Mouse (Mus musculus) CH12.LX (cell line): Measurements from ENCODE around the gene 1190005I06Rik. TPM values are rescaled to one million over a fixed set of nuclear protein-coding genes. Genes with fewer than 3 reads are reported as not detected.

Experiments
- DNase-seq: peaks from one replicate; pipeline ENCODE4 v3.0.0-alpha.2; 2013; ENCODE audit errors: extremely low read depth
- H3K27ac ChIP-seq: 2 replicates; pipeline ENCODE4 v1.5.1; 2012; ENCODE audit warnings: low read depth, mild to moderate bottlenecking, control low read depth, moderate library complexity; ENCODE audit not compliant: insufficient read depth
- H3K27me3 ChIP-seq: replicated peaks from 2 replicates; pipeline ENCODE3; 2012; ENCODE audit warnings: inconsistent platforms
- H3K36me3 ChIP-seq, 2 experiments: replicated peaks in 1 of 2; 2 replicates each; pipeline versions ENCODE3 to v1.6.1; 2012; ENCODE audit warnings: inconsistent platforms in 1 of 2, low read length in 1 of 2, mild to moderate bottlenecking in 1 of 2, mixed read lengths in 1 of 2, moderate library complexity in 1 of 2; ENCODE audit not compliant: control insufficient read depth in 1 of 2, insufficient read depth in 1 of 2
- H3K4me1 ChIP-seq, 2 experiments: 2 replicates each; pipeline ENCODE4 v1.6.1; 2012; ENCODE audit warnings: inconsistent platforms in 1 of 2, moderate library complexity in 1 of 2; ENCODE audit not compliant: insufficient read depth in 2 of 2, control insufficient read depth in 1 of 2
- H3K4me2 ChIP-seq: 2 replicates; pipeline ENCODE4 v1.6.1; 2012; ENCODE audit warnings: low read depth, mild to moderate bottlenecking, control low read depth; ENCODE audit not compliant: poor library complexity, insufficient read depth, severe bottlenecking
- H3K4me3 ChIP-seq, 3 experiments: fragments of 150-350 bp in 1 of 3; sonication (generic) in 1 of 3; replicated peaks in 1 of 3; 2 replicates each; pipeline versions ENCODE3 to v1.5.1; 2011 to 2012; ENCODE audit warnings: low read depth in 2 of 3, low read length in 2 of 3, mild to moderate bottlenecking in 2 of 3, moderate library complexity in 2 of 3, control low read depth in 1 of 3, improper control_type of control experiment in 1 of 3, inconsistent platforms in 1 of 3, mixed read lengths in 1 of 3; ENCODE audit not compliant: poor library complexity in 1 of 3
- H3K79me2 ChIP-seq: replicated peaks from 2 replicates; pipeline ENCODE4 v1.6.1; 2012; ENCODE audit warnings: mild to moderate bottlenecking, moderate library complexity; ENCODE audit not compliant: control insufficient read depth, poor library complexity, insufficient read depth, severe bottlenecking; ENCODE audit errors: extremely low read depth
- H3K9ac ChIP-seq: 2 replicates; pipeline ENCODE4 v1.6.1; 2012; ENCODE audit warnings: low read depth, mild to moderate bottlenecking, control low read depth, moderate library complexity; ENCODE audit not compliant: insufficient read depth
- H3K9me3 ChIP-seq: replicated peaks from 2 replicates; pipeline ENCODE3; 2012; ENCODE audit warnings: low read length, inconsistent platforms, mixed read lengths
- CHD1 ChIP-seq: IDR thresholded peaks from 2 replicates; pipeline ENCODE4 v1.6.1; 2012; ENCODE audit warnings: low read depth, low read length, improper control_type of control experiment, inconsistent platforms
- CHD2 ChIP-seq: IDR thresholded peaks from 2 replicates; pipeline ENCODE4 v1.6.1; 2011; ENCODE audit warnings: low read length, improper control_type of control experiment
- E2F4 ChIP-seq: IDR thresholded peaks from 2 replicates; pipeline ENCODE4 v1.6.1; 2011; ENCODE audit warnings: low read depth, low read length, improper control_type of control experiment; ENCODE audit not compliant: insufficient replicate concordance
- ELF1 ChIP-seq: IDR thresholded peaks from 2 replicates; pipeline ENCODE4 v1.6.1; 2014; ENCODE audit warnings: low read depth, mild to moderate bottlenecking, inconsistent platforms, low read length, improper control_type of control experiment
- ETS1 ChIP-seq: conservative IDR thresholded peaks from 2 replicates; pipeline ENCODE4 v1.6.1; 2012; ENCODE audit warnings: low read depth, mild to moderate bottlenecking, inconsistent platforms, low read length, improper control_type of control experiment, moderate library complexity
- HCFC1 ChIP-seq: IDR thresholded peaks from 2 replicates; pipeline ENCODE4 v1.6.1; 2012; ENCODE audit warnings: low read depth, mild to moderate bottlenecking, inconsistent platforms, low read length, improper control_type of control experiment
- JUN ChIP-seq: IDR thresholded peaks from 2 replicates; pipeline ENCODE4 v1.6.1; 2011; ENCODE audit warnings: low read depth, mild to moderate bottlenecking, low read length, improper control_type of control experiment, moderate library complexity; ENCODE audit not compliant: insufficient read depth
- JUND ChIP-seq: conservative IDR thresholded peaks from 2 replicates; pipeline ENCODE4 v1.6.1; 2011; ENCODE audit warnings: low read depth, low read length, improper control_type of control experiment
- MAX ChIP-seq: IDR thresholded peaks from 2 replicates; pipeline ENCODE4 v1.6.1; 2011; ENCODE audit warnings: low read length, improper control_type of control experiment
- MAZ ChIP-seq: IDR thresholded peaks from 2 replicates; pipeline ENCODE4 v1.6.1; 2012; ENCODE audit warnings: low read depth, mild to moderate bottlenecking, inconsistent platforms, low read length, improper control_type of control experiment, moderate library complexity
- MEF2A ChIP-seq: IDR thresholded peaks from 2 replicates; pipeline ENCODE4 v1.6.1; 2014; ENCODE audit warnings: low read depth, mild to moderate bottlenecking, inconsistent platforms, low read length, improper control_type of control experiment, borderline replicate concordance
- MXI1 ChIP-seq: IDR thresholded peaks from 2 replicates; pipeline ENCODE4 v1.6.1; 2011; ENCODE audit warnings: mild to moderate bottlenecking, low read depth, low read length, improper control_type of control experiment
- NELFE ChIP-seq: IDR thresholded peaks from 2 replicates; pipeline ENCODE4 v1.6.1; 2011; ENCODE audit warnings: low read depth, low read length, improper control_type of control experiment
- NRF1 ChIP-seq: IDR thresholded peaks from 2 replicates; pipeline ENCODE4 v1.6.1; 2014; ENCODE audit warnings: low read depth, mild to moderate bottlenecking, inconsistent platforms, low read length, improper control_type of control experiment, moderate library complexity
- PAX5 ChIP-seq: IDR thresholded peaks from 2 replicates; pipeline ENCODE4 v1.6.1; 2012; ENCODE audit warnings: low read length, inconsistent platforms, mixed read lengths
- POLR2A ChIP-seq: IDR thresholded peaks from 2 replicates; pipeline ENCODE4 v1.6.1; 2011; ENCODE audit warnings: low read depth, mild to moderate bottlenecking, improper control_type of control experiment, low read length
- POLR2AphosphoS2 ChIP-seq: IDR thresholded peaks from 2 replicates; pipeline ENCODE4 v1.6.1; 2011; ENCODE audit warnings: low read depth, low read length, improper control_type of control experiment
- RAD21 ChIP-seq: IDR thresholded peaks from 2 replicates; pipeline ENCODE4 v1.6.1; 2011; ENCODE audit warnings: low read depth, mild to moderate bottlenecking, low read length, improper control_type of control experiment, moderate library complexity
- RCOR1 ChIP-seq: conservative IDR thresholded peaks from 2 replicates; pipeline ENCODE4 v1.6.1; 2012; ENCODE audit warnings: low read depth, mild to moderate bottlenecking, inconsistent platforms, low read length, improper control_type of control experiment
- TBP ChIP-seq: conservative IDR thresholded peaks from 2 replicates; pipeline ENCODE4 v1.6.1; 2011; ENCODE audit warnings: low read depth, low read length, improper control_type of control experiment
- TCF12 ChIP-seq: IDR thresholded peaks from 2 replicates; pipeline ENCODE4 v1.6.1; 2014; ENCODE audit warnings: low read depth, mild to moderate bottlenecking, inconsistent platforms, low read length, improper control_type of control experiment
- UBTF ChIP-seq: IDR thresholded peaks from 2 replicates; pipeline ENCODE4 v1.6.1; 2012; ENCODE audit warnings: low read depth, mild to moderate bottlenecking, inconsistent platforms, low read length, improper control_type of control experiment, moderate library complexity
- USF1 ChIP-seq: IDR thresholded peaks from 2 replicates; pipeline ENCODE4 v1.6.1; 2014; ENCODE audit warnings: low read depth, mild to moderate bottlenecking, inconsistent platforms, low read length, improper control_type of control experiment
- ZC3H11A ChIP-seq: IDR thresholded peaks from 2 replicates; pipeline ENCODE4 v1.6.1; 2012; ENCODE audit warnings: low read depth, mild to moderate bottlenecking, inconsistent platforms, low read length, improper control_type of control experiment
- ZKSCAN1 ChIP-seq: IDR thresholded peaks from 2 replicates; pipeline ENCODE4 v1.6.1; 2012; ENCODE audit warnings: low read depth, inconsistent platforms, low read length, improper control_type of control experiment, borderline replicate concordance
- ZMIZ1 ChIP-seq: IDR thresholded peaks from 2 replicates; pipeline ENCODE4 v1.6.1; 2012; ENCODE audit warnings: low read depth, mild to moderate bottlenecking, inconsistent platforms, low read length, improper control_type of control experiment
- ZNF384 ChIP-seq: IDR thresholded peaks from 2 replicates; pipeline ENCODE4 v1.6.1; 2012; ENCODE audit warnings: low read depth, low read length, improper control_type of control experiment, inconsistent platforms
- dilution Hi-C: fragments of 300-500 bp; cut with MboI; formaldehyde crosslinking; loops from 2 replicates; pipeline ENCODE4 v1.14.3; 2020; ENCODE audit warnings: low sequenced_read_pairs; ENCODE audit not compliant: extremely low pct_unique_long_range_greater_than_20kb, extremely low pct_ligation_motif_present
- in situ Hi-C: fragments of 300-500 bp; cut with MboI; formaldehyde crosslinking; loops from 3 replicates; pipeline ENCODE4 v1.14.3; 2019; ENCODE audit warnings: low sequenced_read_pairs, low pct_ligation_motif_present, low pct_unique_long_range_greater_than_20kb, mixed read lengths
- polyA plus RNA-seq: library from polyadenylated mRNA; unstranded; fragments of >175 nt; gene quantifications from 2 replicates; pipeline ENCODE4 v1.2.1, GENCODE M21; 2012; ENCODE audit warnings: low read depth; ENCODE audit not compliant: insufficient read length
- total RNA-seq, 2 experiments: library from RNA; depleted of rRNA; stranded (reverse); fragments of 300-350 nt in 1 of 2; fragments of >200 nt in 1 of 2; gene quantifications; 2 replicates each; pipeline ENCODE4 v1.2.3; 2012 to 2014

The 1190005I06Rik gene
- total and polyA plus RNA-seq, 3 experiments, result 0.36 to 0.85 TPM; not detected in 1

GRCm38 (mm10) chr8:120668374-120668905 is 21.0 kb upstream of the 1190005I06Rik start, which contains the start of gene Emc8:
Gene Emc8 (minus strand): TSS chr8:120668573.
- no peaks in the 10 kb centered on the region for H3K27me3 ChIP-seq
- H3K9me3 ChIP-seq, result no peaks in the 10 kb centered on the region
- H3K9ac ChIP-seq, result peak within 1 kb of the TSS; percentile 100
- H3K4me3 ChIP-seq, result peak within 1 kb of the TSS; percentile 80 to 97 (median 96)
- TF ChIP-seq POLR2A (no peak), UBTF (no peak), ZKSCAN1 (no peak), MEF2A (no peak), CHD2 (no peak), ELF1 (no peak), TBP (no peak), ZC3H11A (no peak), POLR2AphosphoS2 (no peak), JUN (no peak), ZMIZ1 (no peak), RAD21 (no peak), CHD1 (no peak), MAX (no peak), E2F4 (no peak), ETS1 (no peak), NELFE (no peak), MAZ (no peak)
- DNase-seq, result no peak
- dilution Hi-C loops (no loop called here), in situ Hi-C loops (no loop called here)
- peak within 1 kb of the TSS; percentile 62 for H3K27ac ChIP-seq
- H3K4me2 ChIP-seq, result peak within 1 kb of the TSS; percentile 100
- peaks cover 39 to 59% of the 10 kb centered on the region in 2 experiments for H3K36me3 ChIP-seq
- peaks cover 16 to 52% of the 10 kb centered on the region in 2 experiments for H3K4me1 ChIP-seq
- peaks cover 60% of the 10 kb centered on the region for H3K79me2 ChIP-seq

DNA sequence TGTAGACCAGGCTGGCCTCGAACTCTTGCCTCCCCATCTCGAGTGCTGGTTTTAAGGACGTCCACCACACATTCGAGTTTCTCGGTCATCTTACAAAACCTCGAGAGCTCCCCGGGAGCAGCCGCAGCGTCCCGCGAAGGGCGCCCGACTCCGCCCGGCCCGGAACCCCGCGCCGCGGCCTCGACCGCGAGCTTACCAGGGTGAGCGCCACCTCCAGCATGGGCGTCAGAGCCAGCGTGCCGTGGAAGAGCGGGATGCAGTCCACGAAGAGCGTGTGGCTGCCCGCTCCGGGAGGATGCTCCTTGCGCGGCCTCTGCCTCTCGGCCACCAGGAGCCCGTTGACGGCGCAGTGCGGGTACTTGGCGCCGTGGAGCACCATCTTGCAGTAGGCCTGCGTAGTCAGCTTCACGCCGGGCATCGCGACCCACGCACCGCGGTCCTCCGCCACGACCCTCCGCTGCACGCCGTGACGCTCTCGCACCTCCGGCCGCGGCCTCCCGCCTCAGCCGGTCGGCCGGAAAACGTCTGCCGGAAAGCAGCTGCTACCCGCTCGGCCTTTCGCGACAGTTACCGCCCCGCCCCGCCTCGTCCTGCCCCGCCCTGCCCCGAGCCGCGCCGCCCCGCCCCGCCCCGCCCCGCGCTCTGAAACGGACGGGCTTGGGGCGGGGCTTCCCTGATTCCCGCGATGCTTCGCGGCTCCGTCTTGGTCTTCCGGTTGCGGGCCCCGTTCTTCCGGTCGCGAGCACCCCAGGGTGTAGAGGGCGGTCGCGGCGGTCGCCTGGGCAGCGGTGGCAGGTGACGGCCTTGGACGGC is 20.3 kb upstream of the 1190005I06Rik start, which contains the start of the genes Gm27021 and Cox4i1:
Gene Gm27021 (minus strand): TSS at position 519 of the 813 bp plus-strand sequence.
Gene Cox4i1 (plus strand): TSS at position 662 of the 813 bp plus-strand sequence.
- in situ Hi-C loops, result no loop called here
- peaks cover 61% of the 10 kb centered on the region for H3K79me2 ChIP-seq
- peak within 1 kb of the TSS; percentile 62 for H3K27ac ChIP-seq
- peak; percentile 90 for DNase-seq
- H3K36me3 ChIP-seq, result peaks cover 32 to 59% of the 10 kb centered on the region in 2 experiments
- H3K9me3 ChIP-seq, result no peaks in the 10 kb centered on the region
- peak within 1 kb of the TSS; percentile 100 for H3K9ac ChIP-seq
- dilution Hi-C loops, result no loop called here
- H3K4me3 ChIP-seq, result peak within 1 kb of the TSS; percentile 80 to 97 (median 96)
- peak within 1 kb of the TSS; percentile 100 for H3K4me2 ChIP-seq
- peaks cover 16 to 52% of the 10 kb centered on the region in 2 experiments for H3K4me1 ChIP-seq
- H3K27me3 ChIP-seq, result no peaks in the 10 kb centered on the region
- no peak for TF ChIP-seq USF1
- no peak for TF ChIP-seq JUND
- no peak for TF ChIP-seq ZNF384
- no peak for TF ChIP-seq PAX5
- no peak for TF ChIP-seq TBP
- peak; percentile 87; the same call in 1 of the 2 replicates for TF ChIP-seq POLR2AphosphoS2
- peak; percentile 74 for TF ChIP-seq HCFC1
- TF ChIP-seq E2F4, result no peak
- peak; percentile 91 for TF ChIP-seq ZMIZ1
- TF ChIP-seq ELF1, result peak; percentile 86
- TF ChIP-seq ETS1, result no peak
- peak; percentile 92 for TF ChIP-seq NELFE
- no peak for TF ChIP-seq MAZ
- TF ChIP-seq POLR2A, result peak; percentile 98
- TF ChIP-seq CHD2, result peak; percentile 96
- 0 out of 2 replicates have a peak, but pooled peaks have one; percentile 24 for TF ChIP-seq MXI1
- TF ChIP-seq RCOR1, result no peak
- TF ChIP-seq TCF12, result peak; percentile 77
- TF ChIP-seq UBTF, result peak; percentile 74; the same call in 1 of the 2 replicates
- TF ChIP-seq NRF1, result no peak
- no peak for TF ChIP-seq RAD21
